Mouse (Mus musculus) c-Kit-positive CD71-negative TER-119-negative erythroid progenitor cells, embryonic 14.5 days (primary cell): Measurements from ENCODE around the gene Taar9.
"Not testable (repeated sequence)": the region's sequence is repeated elsewhere in the genome, so short reads cannot be mapped to it uniquely, and the experiment has no call there.

Experiments used
- DNase-seq: peaks from one replicate; pipeline ENCODE4 v3.0.0-alpha.2; 2013; ENCODE audit warnings: low read depth

Gene Taar9

GRCm38 (mm10) chr10:24076200-24076599 is 33.1 kb downstream of the Taar9 start, which contains the start of gene Taar8a:
TSS of gene Taar8a (plus strand) at chr10:24076500.
- not testable (repeated sequence) for DNase-seq

- not testable (repeated sequence) for DNase-seq
Observed at GRCm38 (mm10) chr10:24074751-24075150, 34.6 kb downstream of the Taar9 start.

- DNase-seq: no peak
Observed at GRCm38 (mm10) chr10:24058986-24059385, 50.3 kb downstream of the Taar9 start.
